Mouse (Mus musculus) layer of hippocampus, adult 9-11 months (tissue): ENCODE data around the gene Klhdc1.

Experiments used
- DNase-seq: peaks from one replicate; pipeline ENCODE4 v3.0.0; 2022

Klhdc1 gene

GRCm38 (mm10) chr12:69297411-69298150 lies 56.6 kb downstream of the Klhdc1 start:
- no peak for DNase-seq

GRCm38 (mm10) chr12:69298281-69298680 lies 57.3 kb downstream of the Klhdc1 start:
- DNase-seq, result no peak

GRCm38 (mm10) chr12:69299231-69299630 lies 58.3 kb downstream of the Klhdc1 start:
- no peak for DNase-seq

- no peak for DNase-seq
These were observed 58.9 kb downstream of the Klhdc1 start for GRCm38 (mm10) chr12:69299831-69300230.

GRCm38 (mm10) chr12:69300391-69300790 lies 59.4 kb downstream of the Klhdc1 start:
- no peak for DNase-seq

GRCm38 (mm10) chr12:69302171-69302570 lies 61.2 kb downstream of the Klhdc1 start:
- no peak for DNase-seq

GRCm38 (mm10) chr12:69304051-69304450 lies 63.1 kb downstream of the Klhdc1 start:
- DNase-seq, result no peak

GRCm38 (mm10) chr12:69306333-69306732 lies 65.4 kb downstream of the Klhdc1 start:
- DNase-seq, result no peak

- DNase-seq, result no peak
These were observed 68.7 kb downstream of the Klhdc1 start for GRCm38 (mm10) chr12:69309659-69310058.

- DNase-seq, result no peak
These were observed 77.5 kb downstream of the Klhdc1 start for GRCm38 (mm10) chr12:69318431-69318830.

- no peak for DNase-seq
These were observed 90.2 kb downstream of the Klhdc1 start for GRCm38 (mm10) chr12:69331187-69331586.

GRCm38 (mm10) chr12:69332147-69332546 lies 91.2 kb downstream of the Klhdc1 start:
- DNase-seq, result no peak

- DNase-seq, result no peak
These were observed 92.6 kb downstream of the Klhdc1 start for GRCm38 (mm10) chr12:69333547-69333946.
